Mouse (Mus musculus): ENCODE data around the gene Cldn3. TPM values are rescaled to one million over a fixed set of nuclear protein-coding genes. Genes with fewer than 3 reads are reported as not detected.

Gene Cldn3
- total RNA-seq, 2 experiments from 2014 or later, result 0.37 TPM; not detected in 1

GRCm38 (mm10) chr5:134973526-134973925 is 12.5 kb upstream of the Cldn3 start:
- TF ChIP-seq CTCF (conservative IDR thresholded peaks at IDR 0.05), result no peak
- DNase-seq (ENCODE audit: low spot score in 2 of 2), result no peak
- no peak overlapping the region for H3K4me3 ChIP-seq
- H3K27ac ChIP-seq, result no peak overlapping the region

DNA sequence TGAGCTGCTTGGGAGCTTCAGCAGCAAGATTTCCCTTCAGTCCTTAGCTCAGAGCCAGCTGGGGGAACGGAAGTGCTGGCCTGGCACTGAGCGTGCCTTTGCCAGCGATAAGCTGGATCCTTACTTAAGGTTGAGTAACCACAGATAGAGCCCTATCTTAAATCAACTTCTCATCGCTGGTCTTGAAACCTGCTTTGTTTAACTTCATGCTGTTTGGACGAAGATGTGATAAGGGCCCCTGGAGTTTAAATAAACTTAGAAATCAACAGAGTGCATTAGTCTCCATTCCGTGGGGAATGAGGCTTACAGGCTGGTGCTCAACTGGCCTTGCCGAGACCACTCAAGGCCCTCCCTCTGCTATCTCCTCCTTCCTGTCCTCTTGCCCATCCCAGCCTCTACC is 11.7 kb upstream of the Cldn3 start:
- no peak for DNase-seq (ENCODE audit: low spot score in 2 of 2)
- no peak for TF ChIP-seq CTCF (conservative IDR thresholded peaks at IDR 0.05)
- Histone ChIP-seq H3K4me3 (no peak overlapping the region), H3K27ac (no peak overlapping the region)

DNA sequence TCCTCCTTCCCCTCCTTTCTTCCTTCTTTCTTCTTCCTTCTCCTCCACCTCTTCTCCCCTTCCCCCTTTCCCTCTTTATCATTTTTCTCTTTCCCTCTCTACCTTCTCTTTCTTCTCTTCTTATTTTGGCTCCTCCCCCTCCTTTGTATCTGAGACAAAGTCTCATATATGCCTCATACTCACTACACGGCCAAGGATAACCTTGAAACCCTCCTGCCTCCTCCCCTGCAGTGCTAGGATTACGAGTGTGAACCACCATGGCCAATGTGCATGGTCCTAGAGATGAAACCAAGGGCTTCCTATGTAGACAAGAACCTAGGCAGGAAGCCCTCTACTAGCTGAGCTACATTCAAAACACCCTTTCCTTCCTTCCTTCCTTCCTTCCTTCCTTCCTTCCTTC is 11.1 kb upstream of the Cldn3 start:
- no peak overlapping the region for H3K4me3 ChIP-seq
- no peak for DNase-seq (ENCODE audit: low spot score in 2 of 2)
- TF ChIP-seq CTCF (conservative IDR thresholded peaks at IDR 0.05), result no peak
- H3K27ac ChIP-seq, result no peak overlapping the region

DNA sequence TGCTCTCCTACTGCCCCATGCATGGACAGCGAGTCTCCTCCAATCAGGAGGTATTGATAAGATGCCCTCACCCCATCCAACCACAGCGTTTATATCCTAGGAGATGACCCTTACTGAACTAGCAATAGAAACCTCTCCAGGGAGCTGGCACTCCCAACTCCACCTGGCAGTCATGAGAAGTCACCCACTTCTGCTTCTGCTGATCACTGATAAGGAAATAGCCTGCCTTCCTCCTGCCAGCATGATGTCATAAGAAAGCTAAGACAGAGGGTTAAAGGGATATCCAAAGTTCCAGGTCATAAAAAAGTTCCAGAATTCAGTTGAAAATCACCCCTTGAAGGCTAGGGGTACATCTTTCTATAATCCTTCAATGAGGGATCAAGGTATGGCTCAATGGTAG is 9.8 kb upstream of the Cldn3 start:
- no peak overlapping the region for H3K4me3 ChIP-seq
- no peak for TF ChIP-seq CTCF (conservative IDR thresholded peaks at IDR 0.05)
- no peak for DNase-seq (ENCODE audit: low spot score in 2 of 2)
- H3K27ac ChIP-seq, result no peak overlapping the region

GRCm38 (mm10) chr5:134976577-134977250 is 9.3 kb upstream of the Cldn3 start:
- H3K4me3 ChIP-seq, result no peak overlapping the region
- no peak for DNase-seq (ENCODE audit: low spot score in 2 of 2)
- TF ChIP-seq CTCF (conservative IDR thresholded peaks at IDR 0.05), result no peak

GRCm38 (mm10) chr5:134977837-134978236 is 8.2 kb upstream of the Cldn3 start:
- TF ChIP-seq CTCF (conservative IDR thresholded peaks at IDR 0.05), result no peak
- no peak for DNase-seq (ENCODE audit: low spot score in 2 of 2)
- Histone ChIP-seq H3K4me3 (no peak overlapping the region), H3K27ac (no peak overlapping the region)

More at GRCm38 (mm10) chr5:134976577-134977250, 9.3 kb upstream of the Cldn3 start:
- H3K27ac ChIP-seq, result no peak overlapping the region

- DNase-seq (ENCODE audit: low spot score in 2 of 2), result no peak
- H3K4me3 ChIP-seq, result no peak overlapping the region
- no peak overlapping the region for H3K27ac ChIP-seq
- no peak for TF ChIP-seq CTCF (conservative IDR thresholded peaks at IDR 0.05)
Observed at GRCm38 (mm10) chr5:134981149-134981548, 4.9 kb upstream of the Cldn3 start.

DNA sequence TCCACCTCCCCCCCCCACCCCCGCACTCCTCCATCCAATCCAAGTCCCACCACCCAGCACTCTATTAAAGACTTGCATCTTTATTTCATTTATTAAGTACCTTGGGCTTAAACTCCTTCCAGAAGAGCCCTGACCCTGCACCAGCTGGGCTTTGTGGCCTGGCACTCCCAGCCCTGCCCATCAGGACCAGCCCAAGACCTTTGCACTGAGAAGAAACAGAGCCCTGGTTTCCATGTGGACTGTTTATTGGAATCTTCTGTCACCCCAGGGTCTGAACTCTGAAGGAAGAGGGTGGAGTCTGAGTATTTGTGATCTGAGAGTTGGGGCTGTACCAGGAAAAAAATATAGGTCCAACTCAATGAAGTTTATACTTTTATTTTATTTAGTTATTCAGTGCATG is 2.9 kb upstream of the Cldn3 start:
- H3K4me3 ChIP-seq, result no peak overlapping the region
- H3K27ac ChIP-seq, result no peak overlapping the region
- TF ChIP-seq CTCF (conservative IDR thresholded peaks at IDR 0.05), result no peak
- no peak for DNase-seq (ENCODE audit: low spot score in 2 of 2)

DNA sequence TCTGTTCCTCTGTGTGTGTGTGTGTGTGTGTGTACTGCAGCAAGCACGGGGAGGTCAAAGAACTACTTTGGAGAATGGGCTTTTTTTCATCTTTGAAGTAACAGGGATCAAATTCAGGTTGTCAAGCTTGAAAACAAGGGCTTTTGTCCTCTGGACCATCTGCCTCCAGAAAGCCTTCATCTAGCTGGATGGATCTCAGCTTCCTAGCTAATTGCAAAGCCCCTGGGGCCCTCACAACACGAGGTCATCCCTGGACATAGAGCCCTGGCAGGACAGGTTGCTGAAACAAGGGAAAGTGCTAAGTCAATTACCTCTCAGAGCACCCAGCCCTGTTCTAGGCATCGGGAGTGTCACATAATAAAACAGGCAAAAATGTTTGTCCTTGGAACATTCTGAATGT is 2.2 kb upstream of the Cldn3 start:
- no peak for TF ChIP-seq CTCF (conservative IDR thresholded peaks at IDR 0.05)
- Histone ChIP-seq H3K27ac (no peak overlapping the region), H3K4me3 (no peak overlapping the region)
- no peak for DNase-seq (ENCODE audit: low spot score in 2 of 2)

- Histone ChIP-seq H3K4me3 (peak overlapping the region; percentile 30), H3K27ac (no peak overlapping the region)
- peak; percentile 33 for TF ChIP-seq CTCF (conservative IDR thresholded peaks at IDR 0.05)
- no peak for DNase-seq (ENCODE audit: low spot score in 2 of 2)
Observed at GRCm38 (mm10) chr5:134986298-134987268, 569 bp downstream of the Cldn3 start.

- TF ChIP-seq CTCF (conservative IDR thresholded peaks at IDR 0.05), result no peak
- no peak for DNase-seq (ENCODE audit: low spot score in 2 of 2)
- Histone ChIP-seq H3K27ac (no peak overlapping the region), H3K4me3 (no peak overlapping the region)
Observed at GRCm38 (mm10) chr5:134989166-134989565, 3.2 kb downstream of the Cldn3 start.

DNA sequence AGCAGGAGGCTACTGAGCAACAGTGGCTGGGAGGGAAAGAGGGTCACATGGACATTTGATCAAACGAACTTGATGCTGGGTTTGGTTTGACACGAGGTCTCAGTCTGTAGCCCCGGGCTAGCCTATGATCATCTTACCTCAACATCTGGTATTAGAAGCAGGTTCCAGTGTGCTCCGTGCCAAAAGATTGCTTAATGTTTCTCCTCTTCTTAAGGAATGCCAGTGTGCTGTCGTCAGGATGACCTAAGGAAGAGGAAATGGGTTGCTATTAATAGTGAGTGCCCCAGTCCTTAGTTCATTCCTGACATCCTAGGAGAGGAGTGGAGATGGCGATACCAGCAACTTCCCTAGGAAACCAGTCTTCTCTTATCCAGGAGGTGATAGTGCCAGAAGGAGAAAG is 3.7 kb downstream of the Cldn3 start:
- DNase-seq (ENCODE audit: low spot score in 2 of 2), result no peak
- no peak for TF ChIP-seq CTCF (conservative IDR thresholded peaks at IDR 0.05)
- H3K4me3 ChIP-seq, result no peak overlapping the region
- H3K27ac ChIP-seq, result no peak overlapping the region

DNA sequence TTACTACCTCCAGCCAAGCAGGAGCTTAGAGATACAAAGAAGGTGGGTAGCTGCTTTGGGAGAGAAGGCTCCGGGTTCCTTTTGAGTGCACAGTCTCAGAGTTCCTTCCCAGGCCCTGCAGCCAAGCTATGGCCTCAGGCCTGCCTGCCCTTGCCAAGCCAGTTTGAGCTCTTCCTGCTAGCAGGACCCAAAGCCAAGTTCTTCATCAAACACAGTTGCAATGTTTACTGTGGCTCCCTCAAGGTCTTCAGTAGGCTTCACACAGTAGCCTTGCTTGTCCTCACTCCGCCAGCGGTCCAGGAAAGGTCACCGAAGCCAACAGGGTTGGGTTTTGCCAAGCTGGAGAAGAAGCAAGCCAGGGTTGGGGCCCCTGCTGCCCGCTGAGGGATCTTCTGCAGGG is 6.6 kb downstream of the Cldn3 start:
- no peak for TF ChIP-seq CTCF (conservative IDR thresholded peaks at IDR 0.05)
- Histone ChIP-seq H3K27ac (no peak overlapping the region), H3K4me3 (no peak overlapping the region)
- no peak for DNase-seq (ENCODE audit: low spot score in 2 of 2)
